Mouse (Mus musculus) intestine, embryonic 14.5 days (tissue): ENCODE measurements at regions not wholly inside any gene's neighbourhood (a gene's known extent, or its start where the extent isn't known, plus 50 kb on each side); places are given as distances from the start of the nearest gene placed in this dataset.

ENCODE experiments used
- ATAC-seq: fragments of 200-750 bp; cut with Nextera tagmentation; replicated peaks from 2 replicates; pipeline ENCODE4 v1.8.0; 2017; ENCODE audit warnings: low read depth, moderate number of reproducible peaks, moderate TSS enrichment, moderate library complexity; ENCODE audit not compliant: low FRiP score, low TSS enrichment
- DNase-seq: peaks from one replicate; pipeline ENCODE4 v3.0.0-alpha.2; 2018; ENCODE audit warnings: low spot score
- H3K27ac ChIP-seq: fragments of 300-500 bp; sonication (generic); 2 replicates; pipeline ENCODE4 v1.5.1; 2014; ENCODE audit warnings: low read depth, mild to moderate bottlenecking, control low read depth
- H3K27me3 ChIP-seq: fragments of 300-500 bp; sonication (generic); replicated peaks from 2 replicates; pipeline ENCODE4 v1.6.1; 2014; ENCODE audit warnings: low read length, control low read depth; ENCODE audit not compliant: control insufficient read depth, insufficient read depth
- H3K36me3 ChIP-seq: fragments of 300-500 bp; sonication (generic); 2 replicates; pipeline ENCODE4 v1.6.1; 2014; ENCODE audit warnings: low read length, control low read depth; ENCODE audit not compliant: control insufficient read depth, insufficient read depth
- H3K4me1 ChIP-seq: fragments of 300-500 bp; sonication (generic); replicated peaks from 2 replicates; pipeline ENCODE4 v1.6.1; 2014; ENCODE audit warnings: low read length, control low read depth, mixed read lengths; ENCODE audit not compliant: control insufficient read depth, insufficient read depth
- H3K4me2 ChIP-seq: fragments of 300-500 bp; sonication (generic); 2 replicates; pipeline ENCODE4 v1.6.1; 2014; ENCODE audit warnings: low read length
- H3K4me3 ChIP-seq: fragments of 300-500 bp; sonication (generic); 2 replicates; pipeline ENCODE4 v1.5.1; 2014; ENCODE audit warnings: low read depth, low read length, control low read depth, mixed read lengths
- H3K9ac ChIP-seq: fragments of 300-500 bp; sonication (generic); 2 replicates; pipeline ENCODE4 v1.6.1; 2014; ENCODE audit warnings: mild to moderate bottlenecking, low read length
- H3K9me3 ChIP-seq: fragments of 300-500 bp; sonication (generic); 2 replicates; pipeline ENCODE4 v1.6.1; 2016; ENCODE audit warnings: low read length, control low read depth; ENCODE audit not compliant: control insufficient read depth
- WGBS: fragments of 180-500 bp; shearing (Covaris S2); extraction: QIAGEN DNeasy Blood & Tissue Kit; methylation state at CpG from one replicate; pipeline ENCODE4 v1.1.7; 2014; 5-methylcytosine and 5-hydroxymethylcytosine counted together

GRCm38 (mm10) chr2:117439372-117440183 is 96.8 kb upstream of the Rasgrp1 start:
- no peaks in the 10 kb centered on the region for H3K27me3 ChIP-seq
- no peak overlapping the region for H3K27ac ChIP-seq
- ATAC-seq (no peak), DNase-seq (no peak)
- H3K4me1 ChIP-seq = no peaks in the 10 kb centered on the region
- H3K36me3 ChIP-seq = no peaks in the 10 kb centered on the region
- 63% methylated on average over 12 of the region's 12 CpGs for WGBS
- no peak overlapping the region for H3K4me3 ChIP-seq
- H3K4me2 ChIP-seq = no peak overlapping the region
- H3K9me3 ChIP-seq = no peaks in the 10 kb centered on the region
- no peak overlapping the region for H3K9ac ChIP-seq

GRCm38 (mm10) chr2:117440801-117441281 is 98.0 kb upstream of the Rasgrp1 start:
- Histone ChIP-seq H3K9ac (no peak overlapping the region), H3K27ac (no peak overlapping the region)

GRCm38 (mm10) chr2:117442862-117443261 is 100.1 kb upstream of the Rasgrp1 start:
- WGBS = 79% methylated on average over 4 of the region's 4 CpGs
- Histone ChIP-seq H3K27me3 (no peaks in the 10 kb centered on the region), H3K4me2 (no peak overlapping the region), H3K27ac (no peak overlapping the region), H3K4me3 (no peak overlapping the region), H3K9ac (no peak overlapping the region), H3K36me3 (no peaks in the 10 kb centered on the region), H3K4me1 (no peaks in the 10 kb centered on the region), H3K9me3 (no peaks in the 10 kb centered on the region)
- DNase-seq (no peak), ATAC-seq (no peak)

More at GRCm38 (mm10) chr2:117440801-117441281, 98.0 kb upstream of the Rasgrp1 start:
- no peaks in the 10 kb centered on the region for H3K27me3 ChIP-seq
- DNase-seq (no peak), ATAC-seq (no peak)
- no peak overlapping the region for H3K4me3 ChIP-seq
- no peaks in the 10 kb centered on the region for H3K36me3 ChIP-seq
- no peaks in the 10 kb centered on the region for H3K4me1 ChIP-seq
- no peaks in the 10 kb centered on the region for H3K9me3 ChIP-seq
- 74% methylated on average over 7 of the region's 7 CpGs for WGBS
- no peak overlapping the region for H3K4me2 ChIP-seq

- Histone ChIP-seq H3K9ac (no peak overlapping the region), H3K4me2 (no peak overlapping the region), H3K36me3 (no peaks in the 10 kb centered on the region), H3K27ac (no peak overlapping the region), H3K4me3 (no peak overlapping the region), H3K9me3 (no peaks in the 10 kb centered on the region), H3K27me3 (no peaks in the 10 kb centered on the region), H3K4me1 (no peaks in the 10 kb centered on the region)
- ATAC-seq (no peak), DNase-seq (peak; percentile 61)
- WGBS = 33% methylated on average over 5 of the region's 5 CpGs
These were observed 101.9 kb upstream of the Rasgrp1 start for GRCm38 (mm10) chr2:117444671-117445070.

GRCm38 (mm10) chr2:117446876-117447275 is 104.1 kb upstream of the Rasgrp1 start:
- no peaks in the 10 kb centered on the region for H3K27me3 ChIP-seq
- no peak overlapping the region for H3K9ac ChIP-seq
- DNase-seq (no peak), ATAC-seq (no peak)
- no peaks in the 10 kb centered on the region for H3K36me3 ChIP-seq
- no peaks in the 10 kb centered on the region for H3K9me3 ChIP-seq
- H3K4me3 ChIP-seq = no peak overlapping the region
- H3K4me2 ChIP-seq = no peak overlapping the region
- 80% methylated on average over 4 of the region's 4 CpGs for WGBS
- no peak overlapping the region for H3K27ac ChIP-seq
- H3K4me1 ChIP-seq = no peaks in the 10 kb centered on the region

- H3K4me2 ChIP-seq = no peak overlapping the region
- no peaks in the 10 kb centered on the region for H3K9me3 ChIP-seq
- no peaks in the 10 kb centered on the region for H3K27me3 ChIP-seq
- H3K27ac ChIP-seq = no peak overlapping the region
- H3K9ac ChIP-seq = no peak overlapping the region
- no peak overlapping the region for H3K4me3 ChIP-seq
- WGBS = 56% methylated on average over 7 of the region's 7 CpGs
- ATAC-seq (no peak), DNase-seq (no peak)
- H3K36me3 ChIP-seq = no peaks in the 10 kb centered on the region
- no peaks in the 10 kb centered on the region for H3K4me1 ChIP-seq
These were observed 107.5 kb upstream of the Rasgrp1 start for GRCm38 (mm10) chr2:117450172-117450865.

GRCm38 (mm10) chr2:117451818-117452217 is 109.0 kb upstream of the Rasgrp1 start:
- WGBS = 60% methylated on average over 5 of the region's 5 CpGs
- ATAC-seq (no peak), DNase-seq (no peak)
- Histone ChIP-seq H3K9ac (no peak overlapping the region), H3K4me1 (no peaks in the 10 kb centered on the region), H3K27ac (no peak overlapping the region), H3K36me3 (no peaks in the 10 kb centered on the region), H3K4me3 (no peak overlapping the region), H3K9me3 (no peaks in the 10 kb centered on the region), H3K27me3 (no peaks in the 10 kb centered on the region), H3K4me2 (no peak overlapping the region)

GRCm38 (mm10) chr2:117455021-117455739 is 112.4 kb upstream of the Rasgrp1 start:
- no peaks in the 10 kb centered on the region for H3K36me3 ChIP-seq
- no peak overlapping the region for H3K4me3 ChIP-seq
- no peaks in the 10 kb centered on the region for H3K27me3 ChIP-seq
- no peaks in the 10 kb centered on the region for H3K9me3 ChIP-seq
- 0 out of 2 replicates have a peak, but pooled peaks cover 4% of the 10 kb centered on the region for H3K4me1 ChIP-seq
- H3K9ac ChIP-seq = no peak overlapping the region
- no peak overlapping the region for H3K4me2 ChIP-seq
- no peak overlapping the region for H3K27ac ChIP-seq
- WGBS = 71% methylated on average over 4 of the region's 4 CpGs
- DNase-seq = no peak
- no peak for ATAC-seq
